14 mouse cellular contexts compared by ENCODE assay signal in genomic region chr7:25720760-25721159, GRCm38 (mm10).
"Had no signal": no experiment of that assay in that cellular context is flagged by ENCODE, and none has a peak within 500 bp of the region (broad histone marks: within the 10 kb centered on the region; RNA-seq: fewer than 3 reads in every experiment).

No protein-coding gene starts in this region.

- H3K27me3 ChIP-seq: forebrain, embryonic 15.5 days; heart, embryonic 13.5 days; heart, embryonic 15.5 days; hindbrain, embryonic 13.5 days; hindbrain, embryonic 15.5 days; limb, embryonic 12.5 days had no signal

- H3K9ac ChIP-seq: forebrain, embryonic 15.5 days; forebrain, postnatal 0 days; heart, embryonic 13.5 days; heart, embryonic 15.5 days; hindbrain, embryonic 13.5 days; hindbrain, embryonic 15.5 days; limb, embryonic 12.5 days had no signal

- DNase-seq: gastrocnemius, postnatal 14 days had no signal

- H3K9me3 ChIP-seq: forebrain, embryonic 15.5 days; heart, embryonic 13.5 days; heart, embryonic 15.5 days; hindbrain, embryonic 13.5 days; hindbrain, embryonic 15.5 days; limb, embryonic 10.5 days; limb, embryonic 12.5 days had no signal

- ATAC-seq: intestine, postnatal 0 days had no signal

- H3K4me3 ChIP-seq: forebrain, embryonic 15.5 days; heart, embryonic 13.5 days; heart, embryonic 15.5 days; hindbrain, embryonic 13.5 days; hindbrain, embryonic 15.5 days; layer of hippocampus, adult 2 months; left cerebral cortex, adult 2 months; limb, embryonic 10.5 days; limb, embryonic 12.5 days had no signal

- H3K27ac ChIP-seq: forebrain, embryonic 15.5 days; heart, embryonic 13.5 days; heart, embryonic 15.5 days; hindbrain, embryonic 13.5 days; hindbrain, embryonic 15.5 days; hindbrain, postnatal 0 days; layer of hippocampus, adult 2 months; left cerebral cortex, adult 2 months; limb, embryonic 10.5 days; limb, embryonic 12.5 days had no signal

- H3K4me2 ChIP-seq: forebrain, embryonic 15.5 days; heart, embryonic 11.5 days; heart, embryonic 13.5 days; heart, embryonic 15.5 days; hindbrain, embryonic 13.5 days; hindbrain, embryonic 15.5 days; limb, embryonic 12.5 days had no signal
